Mouse (Mus musculus) hindbrain, embryonic 16.5 days (tissue): ENCODE data around the gene Lhfpl3. TPM values are rescaled to one million over a fixed set of nuclear protein-coding genes. Genes with fewer than 3 reads are reported as not detected.
"Not testable (repeated sequence)": the region's sequence is repeated elsewhere in the genome, so short reads cannot be mapped to it uniquely, and the experiment has no call there.

Source experiments
- ATAC-seq: fragments of 200-750 bp; cut with Nextera tagmentation; 2 replicates; pipeline ENCODE4 v1.8.0; 2017; ENCODE audit warnings: moderate TSS enrichment, moderate library complexity
- H3K27ac ChIP-seq: fragments of 300-500 bp; sonication (generic); 2 replicates; pipeline ENCODE4 v1.5.1; 2014; ENCODE audit warnings: low read depth, mild to moderate bottlenecking, control low read depth, low read length, moderate library complexity
- H3K27me3 ChIP-seq: fragments of 300-500 bp; sonication (generic); replicated peaks from 2 replicates; pipeline ENCODE4 v1.6.1; 2014; ENCODE audit warnings: low read length; ENCODE audit not compliant: control insufficient read depth, insufficient read depth
- H3K36me3 ChIP-seq: fragments of 300-500 bp; sonication (generic); 2 replicates; pipeline ENCODE4 v1.6.1; 2014; ENCODE audit warnings: mild to moderate bottlenecking, low read length, moderate library complexity, mixed read lengths; ENCODE audit not compliant: control insufficient read depth, insufficient read depth
- H3K4me1 ChIP-seq: fragments of 300-500 bp; sonication (generic); 2 replicates; pipeline ENCODE4 v1.6.1; 2014; ENCODE audit warnings: low read depth, low read length; ENCODE audit not compliant: control insufficient read depth, insufficient read depth
- H3K4me2 ChIP-seq: fragments of 300-500 bp; sonication (generic); 2 replicates; pipeline ENCODE4 v1.6.1; 2014; ENCODE audit warnings: mild to moderate bottlenecking, low read length, control low read depth, moderate library complexity
- H3K4me3 ChIP-seq: fragments of 300-500 bp; sonication (generic); 2 replicates; pipeline ENCODE4 v1.5.1; 2014; ENCODE audit warnings: mild to moderate bottlenecking, low read length, control low read depth, moderate library complexity
- H3K9ac ChIP-seq: fragments of 300-500 bp; sonication (generic); 2 replicates; pipeline ENCODE4 v1.6.1; 2014; ENCODE audit warnings: low read depth, mild to moderate bottlenecking, control low read depth, low read length, moderate library complexity
- H3K9me3 ChIP-seq: fragments of 300-500 bp; sonication (generic); 2 replicates; pipeline ENCODE4 v1.6.1; 2014; ENCODE audit warnings: mild to moderate bottlenecking, low read length, moderate library complexity; ENCODE audit not compliant: control insufficient read depth
- WGBS: fragments of 180-500 bp; shearing (Covaris S2); extraction: QIAGEN DNeasy Blood & Tissue Kit; methylation state at CpG from one replicate; pipeline ENCODE4 v1.1.7; 2014; 5-methylcytosine and 5-hydroxymethylcytosine counted together
- polyA plus RNA-seq: library from polyadenylated mRNA; unstranded; fragments of >200 nt; fragmentation: Nextera tagmentation; extraction: Ambion mirVana; gene quantifications from 2 replicates; pipeline ENCODE4 v1.2.1, GENCODE M21; 2015

Lhfpl3 gene
- polyA plus RNA-seq = 28.4 and 34.5 TPM in 2 replicates

GRCm38 (mm10) chr5:22745885-22746532 lies at the start of gene Lhfpl3:
Gene Lhfpl3, plus strand, starts transcription at chr5:22746059.
- under 1% methylated on average over 30 of the region's 53 CpGs for WGBS

GRCm38 (mm10) chr5:22706271-22706670 lies 39.6 kb upstream of the Lhfpl3 start:
- H3K4me1 ChIP-seq, H3K36me3 ChIP-seq, H3K27me3 ChIP-seq, H3K9ac ChIP-seq, H3K4me2 ChIP-seq, ATAC-seq, H3K27ac ChIP-seq, H3K9me3 ChIP-seq, H3K4me3 ChIP-seq: not testable (repeated sequence)
- WGBS = 83% methylated on average over 4 of the region's 4 CpGs

More at GRCm38 (mm10) chr5:22745885-22746532, at the start of gene Lhfpl3:
- peak; percentile 92 for ATAC-seq
- Histone ChIP-seq H3K27ac (peak within 1 kb of the TSS; percentile 76), H3K4me1 (peaks cover 7% of the 10 kb centered on the region), H3K9me3 (no peaks in the 10 kb centered on the region), H3K27me3 (no peaks in the 10 kb centered on the region; the same call in 1 of the 2 replicates), H3K9ac (peak within 1 kb of the TSS; percentile 80), H3K4me3 (peak within 1 kb of the TSS; percentile 76), H3K4me2 (peak within 1 kb of the TSS; percentile 94), H3K36me3 (no peaks in the 10 kb centered on the region)

GRCm38 (mm10) chr5:22745529-22745884 lies 352 bp upstream of the Lhfpl3 start:
- ATAC-seq = no peak
- peak overlapping the region; percentile 76 for H3K27ac ChIP-seq

GRCm38 (mm10) chr5:22746533-22747021 lies 718 bp downstream of the Lhfpl3 start:
- Histone ChIP-seq H3K4me3 (peak overlapping the region; percentile 76), H3K27ac (peak overlapping the region; percentile 76), H3K36me3 (no peaks in the 10 kb centered on the region), H3K4me1 (peaks cover 7% of the 10 kb centered on the region), H3K9me3 (no peaks in the 10 kb centered on the region), H3K9ac (peak overlapping the region; percentile 80), H3K27me3 (no peaks in the 10 kb centered on the region; the same call in 1 of the 2 replicates), H3K4me2 (peak overlapping the region; percentile 94)
- under 1% methylated on average over 20 of the region's 20 CpGs for WGBS
- peak; percentile 50 for ATAC-seq

More at GRCm38 (mm10) chr5:22745529-22745884, 352 bp upstream of the Lhfpl3 start:
- peaks cover 7% of the 10 kb centered on the region for H3K4me1 ChIP-seq
- H3K27me3 ChIP-seq = no peaks in the 10 kb centered on the region; the same call in 1 of the 2 replicates
- H3K4me3 ChIP-seq = peak overlapping the region; percentile 76
- H3K36me3 ChIP-seq = no peaks in the 10 kb centered on the region
- H3K9me3 ChIP-seq = no peaks in the 10 kb centered on the region
- 2% methylated on average over 10 of the region's 10 CpGs for WGBS
- H3K4me2 ChIP-seq = peak overlapping the region; percentile 94
- H3K9ac ChIP-seq = peak overlapping the region; percentile 80

- Histone ChIP-seq H3K4me3 (peak overlapping the region; percentile 76), H3K9ac (peak overlapping the region; percentile 80), H3K27me3 (no peaks in the 10 kb centered on the region; the same call in 1 of the 2 replicates), H3K4me2 (peak overlapping the region; percentile 94), H3K27ac (no peak overlapping the region), H3K4me1 (peaks cover 7% of the 10 kb centered on the region), H3K36me3 (no peaks in the 10 kb centered on the region), H3K9me3 (no peaks in the 10 kb centered on the region)
- ATAC-seq = no peak
- 3% methylated on average over 7 of the region's 7 CpGs for WGBS
Measured at GRCm38 (mm10) chr5:22747305-22747704, 1.4 kb downstream of the Lhfpl3 start.

GRCm38 (mm10) chr5:22757261-22757660 lies 11.4 kb downstream of the Lhfpl3 start:
- Histone ChIP-seq H3K4me2 (no peak overlapping the region), H3K4me1 (no peaks in the 10 kb centered on the region), H3K4me3 (no peak overlapping the region), H3K9ac (no peak overlapping the region), H3K36me3 (no peaks in the 10 kb centered on the region), H3K9me3 (no peaks in the 10 kb centered on the region), H3K27me3 (no peaks in the 10 kb centered on the region), H3K27ac (no peak overlapping the region)
- WGBS = 48% methylated on average over 3 of the region's 3 CpGs
- ATAC-seq = no peak

GRCm38 (mm10) chr5:22770726-22771125 lies 24.9 kb downstream of the Lhfpl3 start:
- no peaks in the 10 kb centered on the region for H3K4me1 ChIP-seq
- WGBS = 43% methylated on average over 1 of the region's 1 CpGs
- H3K27ac ChIP-seq = no peak overlapping the region
- H3K9me3 ChIP-seq = 0 out of 2 replicates have a peak, but pooled peaks cover 4% of the 10 kb centered on the region
- H3K4me2 ChIP-seq = no peak overlapping the region
- ATAC-seq = no peak
- H3K9ac ChIP-seq = no peak overlapping the region
- H3K27me3 ChIP-seq = no peaks in the 10 kb centered on the region
- H3K4me3 ChIP-seq = no peak overlapping the region
- no peaks in the 10 kb centered on the region for H3K36me3 ChIP-seq

- Histone ChIP-seq H3K9ac (no peak overlapping the region), H3K4me1 (no peaks in the 10 kb centered on the region), H3K4me3 (no peak overlapping the region), H3K4me2 (no peak overlapping the region), H3K36me3 (no peaks in the 10 kb centered on the region), H3K9me3 (no peaks in the 10 kb centered on the region), H3K27me3 (no peaks in the 10 kb centered on the region), H3K27ac (no peak overlapping the region)
- 82% methylated on average over 1 of the region's 1 CpGs for WGBS
- ATAC-seq = no peak
Measured at GRCm38 (mm10) chr5:22795361-22795760, 49.5 kb downstream of the Lhfpl3 start.

- H3K9ac ChIP-seq = no peak overlapping the region
- H3K27me3 ChIP-seq = no peaks in the 10 kb centered on the region
- no peaks in the 10 kb centered on the region for H3K36me3 ChIP-seq
- 76% methylated on average over 4 of the region's 4 CpGs for WGBS
- H3K4me1 ChIP-seq = no peaks in the 10 kb centered on the region
- H3K9me3 ChIP-seq = no peaks in the 10 kb centered on the region
- no peak overlapping the region for H3K27ac ChIP-seq
- no peak for ATAC-seq
- H3K4me3 ChIP-seq = no peak overlapping the region
- H3K4me2 ChIP-seq = no peak overlapping the region
Measured at GRCm38 (mm10) chr5:22813426-22813825, 67.6 kb downstream of the Lhfpl3 start.
